Mouse (Mus musculus) T-helper 2 cell (primary cell): ENCODE measurements at regions not wholly inside any gene's neighbourhood (a gene's known extent, or its start where the extent isn't known, plus 50 kb on each side); places are given as distances from the start of the nearest gene placed in this dataset.

Experiments used
- in situ Hi-C: fragments of 300-600 bp; cut with MboI, MseI; formaldehyde crosslinking; loops from one replicate; pipeline ENCODE4 v1.15.1; 2025; ENCODE audit warnings: high pct_unique_total_duplicates

GRCm38 (mm10) chr6:99784285-99784684 lies 58.1 kb upstream of the Prok2 start:
- in situ Hi-C loops: loop anchor here (10.0 kb wide), 1 partner anchor 389 kb away; no protein-coding TSS in a partner anchor

GRCm38 (mm10) chr6:99782996-99783395 lies 56.8 kb upstream of the Prok2 start:
- in situ Hi-C loops: loop anchor here (10.0 kb wide), 1 partner anchor 388 kb away; no protein-coding TSS in a partner anchor
